Mouse (Mus musculus) limb, embryonic 11.5 days (tissue): ENCODE results near the gene Esrp2. TPM values are rescaled to one million over a fixed set of nuclear protein-coding genes. Genes with fewer than 3 reads are reported as not detected.

Source experiments
- ATAC-seq: fragments of 200-750 bp; cut with Nextera tagmentation; 2 replicates; pipeline ENCODE4 v1.8.0; 2017; ENCODE audit warnings: low read depth; ENCODE audit not compliant: insufficient number of reproducible peaks, low FRiP score, low TSS enrichment
- DNase-seq: peaks from one replicate; pipeline ENCODE4 v3.0.0-alpha.2; 2015; ENCODE audit warnings: low spot score
- H3K27ac ChIP-seq: fragments of 300-500 bp; sonication (generic); replicated peaks from 2 replicates; pipeline ENCODE4 v1.5.1; 2014; ENCODE audit warnings: low read depth, mild to moderate bottlenecking, low read length
- H3K27me3 ChIP-seq: fragments of 300-500 bp; sonication (generic); 2 replicates; pipeline ENCODE4 v1.6.1; 2014; ENCODE audit warnings: mild to moderate bottlenecking, low read length, mixed read lengths; ENCODE audit not compliant: control insufficient read depth, insufficient read depth
- H3K36me3 ChIP-seq: fragments of 300-500 bp; sonication (generic); 2 replicates; pipeline ENCODE4 v1.6.1; 2014; ENCODE audit warnings: mild to moderate bottlenecking, low read length, moderate library complexity, mixed read lengths; ENCODE audit not compliant: control insufficient read depth, insufficient read depth
- H3K4me1 ChIP-seq: fragments of 300-500 bp; sonication (generic); 2 replicates; pipeline ENCODE4 v1.6.1; 2014; ENCODE audit warnings: low read length, mixed read lengths; ENCODE audit not compliant: control insufficient read depth, insufficient read depth
- H3K4me2 ChIP-seq: fragments of 300-500 bp; sonication (generic); 2 replicates; pipeline ENCODE4 v1.6.1; 2014; ENCODE audit warnings: low read depth, mild to moderate bottlenecking, moderate library complexity; ENCODE audit not compliant: severe bottlenecking
- H3K4me3 ChIP-seq: fragments of 300-500 bp; sonication (generic); 2 replicates; pipeline ENCODE4 v1.5.1; 2014; ENCODE audit warnings: low read depth, low read length
- H3K9ac ChIP-seq: fragments of 300-500 bp; sonication (generic); 2 replicates; pipeline ENCODE4 v1.6.1; 2014; ENCODE audit warnings: mild to moderate bottlenecking, low read length
- H3K9me3 ChIP-seq: fragments of 300-500 bp; sonication (generic); 2 replicates; pipeline ENCODE4 v1.6.1; 2016; ENCODE audit warnings: low read length; ENCODE audit not compliant: control insufficient read depth
- WGBS: fragments of 180-500 bp; shearing (Covaris S2); extraction: QIAGEN DNeasy Blood & Tissue Kit; methylation state at CpG from one replicate; pipeline ENCODE4 v1.1.7; 2014; 5-methylcytosine and 5-hydroxymethylcytosine counted together
- polyA plus RNA-seq: library from polyadenylated mRNA; unstranded; fragments of >200 nt; fragmentation: Nextera tagmentation; extraction: Ambion mirVana; gene quantifications from 2 replicates; pipeline ENCODE4 v1.2.1, GENCODE M21; 2014

Esrp2 gene
- polyA plus RNA-seq, 1 experiment from 2014 or later, result 4.6 TPM

DNA sequence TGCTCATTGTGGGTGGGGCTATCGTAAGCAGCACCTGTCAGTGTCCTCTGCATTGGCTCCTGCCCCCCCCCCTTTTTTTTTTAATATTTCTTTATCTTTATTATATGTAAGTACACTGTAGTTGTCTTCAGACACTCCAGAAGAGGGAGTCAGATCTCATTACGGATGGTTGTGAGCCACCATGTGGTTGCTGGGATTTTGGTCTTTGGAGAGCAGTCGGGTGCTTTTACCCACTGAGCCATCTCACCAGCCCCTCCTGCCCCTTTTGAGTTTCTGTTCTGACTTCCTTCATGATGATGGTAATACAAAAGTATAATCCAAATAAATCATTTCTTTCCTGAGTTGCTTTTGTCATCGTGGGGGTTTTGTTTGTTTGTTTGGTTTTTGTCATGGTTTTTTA lies 34.5 kb downstream of the Esrp2 start:
- H3K4me2 ChIP-seq, result no peak overlapping the region
- peaks cover 11% of the 10 kb centered on the region for H3K36me3 ChIP-seq
- no peak overlapping the region for H3K27ac ChIP-seq
- no peaks in the 10 kb centered on the region for H3K27me3 ChIP-seq
- no peaks in the 10 kb centered on the region for H3K4me1 ChIP-seq
- ATAC-seq, result no peak
- H3K4me3 ChIP-seq, result no peak overlapping the region
- no peaks in the 10 kb centered on the region for H3K9me3 ChIP-seq
- no peak overlapping the region for H3K9ac ChIP-seq
- no peak for DNase-seq
- WGBS, result 89% methylated on average over 4 of the region's 4 CpGs

Other genes starting within 250 kb of the Esrp2 start
- gene Nrn1l, start 243.4 kb downstream of the Esrp2 start, polyA plus RNA-seq, result 0.43 and 0.78 TPM in 2 replicates
- 27.8 and 28.9 TPM in 2 replicates for gene Pskh1, start 236.5 kb downstream of the Esrp2 start, polyA plus RNA-seq
- gene Ctrl, start 203.1 kb downstream of the Esrp2 start, polyA plus RNA-seq, result 1.1 and 1.5 TPM in 2 replicates
- 24.6 and 28.4 TPM in 2 replicates for gene Psmb10, start 198.5 kb downstream of the Esrp2 start, polyA plus RNA-seq
- 1.2 and 1.3 TPM in 2 replicates for gene Lcat, start 193.6 kb downstream of the Esrp2 start, polyA plus RNA-seq
- 23.5 and 27.2 TPM in 2 replicates for gene Slc12a4, start 170.9 kb downstream of the Esrp2 start, polyA plus RNA-seq
- gene Dpep3, start 157.5 kb downstream of the Esrp2 start, polyA plus RNA-seq, result not detected in 2 replicates
- 18.8 and 21.8 TPM in 2 replicates for gene Dus2, start 145.6 kb downstream of the Esrp2 start, polyA plus RNA-seq
- gene Dpep2nb, start 131.0 kb downstream of the Esrp2 start, polyA plus RNA-seq, result not detected in 2 replicates
- gene Ddx28, start 125.1 kb downstream of the Esrp2 start, polyA plus RNA-seq, result 23.1 and 24.9 TPM in 2 replicates
- gene Nfatc3, start 78.1 kb downstream of the Esrp2 start, polyA plus RNA-seq, result 6.4 and 6.6 TPM in 2 replicates
- gene Pla2g15, start 13.4 kb upstream of the Esrp2 start, polyA plus RNA-seq, result 5.9 and 6.7 TPM in 2 replicates
- gene Slc7a6, start 31.9 kb upstream of the Esrp2 start, polyA plus RNA-seq, result 101 and 107 TPM in 2 replicates
- gene Slc7a6os, start 74.0 kb upstream of the Esrp2 start, polyA plus RNA-seq, result 50.8 and 52.9 TPM in 2 replicates
- 61.7 and 61.8 TPM in 2 replicates for gene Prmt7, start 74.0 kb upstream of the Esrp2 start, polyA plus RNA-seq
- gene Smpd3, start 201.0 kb upstream of the Esrp2 start, polyA plus RNA-seq, result 0.30 and 0.49 TPM in 2 replicates